Mouse (Mus musculus) stomach, embryonic 16.5 days (tissue): ENCODE measurements at regions not wholly inside any gene's neighbourhood (a gene's known extent, or its start where the extent isn't known, plus 50 kb on each side); places are given as distances from the start of the nearest gene placed in this dataset.

Experiments
- ATAC-seq: fragments of 200-750 bp; cut with Nextera tagmentation; 2 replicates; pipeline ENCODE4 v1.8.0; 2017; ENCODE audit warnings: moderate number of reproducible peaks, moderate TSS enrichment; ENCODE audit not compliant: insufficient read depth, low FRiP score
- H3K27ac ChIP-seq: fragments of 300-500 bp; sonication (generic); 2 replicates; pipeline ENCODE4 v1.5.1; 2014; ENCODE audit warnings: low read length
- H3K27me3 ChIP-seq: fragments of 300-500 bp; sonication (generic); 2 replicates; pipeline ENCODE4 v1.6.1; 2014; ENCODE audit warnings: low read length, control low read depth, mixed read lengths; ENCODE audit not compliant: control insufficient read depth, insufficient read depth
- H3K36me3 ChIP-seq: fragments of 300-500 bp; sonication (generic); 2 replicates; pipeline ENCODE4 v1.6.1; 2014; ENCODE audit warnings: low read length; ENCODE audit not compliant: control insufficient read depth, insufficient read depth
- H3K4me1 ChIP-seq: fragments of 300-500 bp; sonication (generic); 2 replicates; pipeline ENCODE4 v1.6.1; 2014; ENCODE audit warnings: low read length, control low read depth, mixed read lengths; ENCODE audit not compliant: control insufficient read depth, insufficient read depth
- H3K4me2 ChIP-seq: fragments of 300-500 bp; sonication (generic); 2 replicates; pipeline ENCODE4 v1.6.1; 2014; ENCODE audit warnings: low read depth, low read length, mixed read lengths
- H3K4me3 ChIP-seq: fragments of 300-500 bp; sonication (generic); replicated peaks from 2 replicates; pipeline ENCODE4 v1.5.1; 2014; ENCODE audit warnings: mild to moderate bottlenecking, low read length
- H3K9ac ChIP-seq: fragments of 300-500 bp; sonication (generic); 2 replicates; pipeline ENCODE4 v1.6.1; 2014; ENCODE audit warnings: low read length
- H3K9me3 ChIP-seq: fragments of 300-500 bp; sonication (generic); replicated peaks from 2 replicates; pipeline ENCODE4 v1.6.1; 2016; ENCODE audit warnings: low read length, control low read depth; ENCODE audit not compliant: control insufficient read depth
- WGBS: fragments of 180-500 bp; shearing (Covaris S2); extraction: QIAGEN DNeasy Blood & Tissue Kit; methylation state at CpG from one replicate; pipeline ENCODE4 v1.1.7; 2014; 5-methylcytosine and 5-hydroxymethylcytosine counted together

GRCm38 (mm10) chr2:74292641-74293040 is 286.6 kb downstream of the Lnpk start:
- ATAC-seq = no peak
- WGBS = 85% methylated on average over 7 of the region's 7 CpGs
- H3K9me3 ChIP-seq = no peaks in the 10 kb centered on the region

GRCm38 (mm10) chr2:74291416-74292396 is 287.5 kb downstream of the Lnpk start:
- Histone ChIP-seq H3K36me3 (no peaks in the 10 kb centered on the region), H3K4me1 (no peaks in the 10 kb centered on the region), H3K9ac (no peak overlapping the region), H3K4me2 (no peak overlapping the region), H3K27me3 (no peaks in the 10 kb centered on the region), H3K27ac (no peak overlapping the region), H3K4me3 (no peak overlapping the region), H3K9me3 (no peaks in the 10 kb centered on the region)
- 80% methylated on average over 8 of the region's 8 CpGs for WGBS
- ATAC-seq = no peak

More at GRCm38 (mm10) chr2:74292641-74293040, 286.6 kb downstream of the Lnpk start:
- no peak overlapping the region for H3K27ac ChIP-seq
- H3K9ac ChIP-seq = no peak overlapping the region
- no peak overlapping the region for H3K4me2 ChIP-seq
- no peaks in the 10 kb centered on the region for H3K36me3 ChIP-seq
- no peak overlapping the region for H3K4me3 ChIP-seq
- no peaks in the 10 kb centered on the region for H3K4me1 ChIP-seq
- H3K27me3 ChIP-seq = no peaks in the 10 kb centered on the region

- H3K9me3 ChIP-seq = no peaks in the 10 kb centered on the region
- no peak for ATAC-seq
- no peak overlapping the region for H3K9ac ChIP-seq
- no peaks in the 10 kb centered on the region for H3K27me3 ChIP-seq
- H3K4me2 ChIP-seq = no peak overlapping the region
- no peaks in the 10 kb centered on the region for H3K4me1 ChIP-seq
- H3K36me3 ChIP-seq = no peaks in the 10 kb centered on the region
- 92% methylated on average over 4 of the region's 4 CpGs for WGBS
- H3K27ac ChIP-seq = no peak overlapping the region
- H3K4me3 ChIP-seq = no peak overlapping the region
Observed at GRCm38 (mm10) chr2:74285624-74286023, 293.6 kb downstream of the Lnpk start.

- Histone ChIP-seq H3K9ac (no peak overlapping the region), H3K9me3 (no peaks in the 10 kb centered on the region), H3K27me3 (no peaks in the 10 kb centered on the region), H3K36me3 (no peaks in the 10 kb centered on the region), H3K4me2 (no peak overlapping the region), H3K4me1 (no peaks in the 10 kb centered on the region), H3K4me3 (no peak overlapping the region), H3K27ac (no peak overlapping the region)
- WGBS = 76% methylated on average over 6 of the region's 6 CpGs
- ATAC-seq = no peak
Observed at GRCm38 (mm10) chr2:74264963-74265362, 314.3 kb downstream of the Lnpk start.

- Histone ChIP-seq H3K27ac (no peak overlapping the region), H3K4me1 (no peaks in the 10 kb centered on the region), H3K9me3 (no peaks in the 10 kb centered on the region), H3K27me3 (no peaks in the 10 kb centered on the region), H3K36me3 (no peaks in the 10 kb centered on the region), H3K4me2 (no peak overlapping the region), H3K9ac (no peak overlapping the region), H3K4me3 (no peak overlapping the region)
- ATAC-seq = no peak
- 14% methylated on average over 8 of the region's 8 CpGs for WGBS
Observed at GRCm38 (mm10) chr2:74257034-74257781, 322.0 kb downstream of the Lnpk start.

GRCm38 (mm10) chr2:74247521-74247920 is 331.7 kb downstream of the Lnpk start:
- 90% methylated on average over 3 of the region's 3 CpGs for WGBS
- H3K27ac ChIP-seq = no peak overlapping the region
- no peaks in the 10 kb centered on the region for H3K27me3 ChIP-seq
- no peak overlapping the region for H3K4me3 ChIP-seq
- no peaks in the 10 kb centered on the region for H3K36me3 ChIP-seq
- H3K4me2 ChIP-seq = no peak overlapping the region
- H3K9ac ChIP-seq = no peak overlapping the region
- no peak for ATAC-seq
- no peaks in the 10 kb centered on the region; the same call in 1 of the 2 replicates for H3K4me1 ChIP-seq
- no peaks in the 10 kb centered on the region for H3K9me3 ChIP-seq

GRCm38 (mm10) chr2:74246631-74247030 is 332.6 kb downstream of the Lnpk start:
- Histone ChIP-seq H3K9me3 (no peaks in the 10 kb centered on the region), H3K27ac (no peak overlapping the region), H3K9ac (no peak overlapping the region), H3K4me2 (no peak overlapping the region), H3K27me3 (no peaks in the 10 kb centered on the region), H3K36me3 (no peaks in the 10 kb centered on the region), H3K4me1 (no peaks in the 10 kb centered on the region; the same call in 1 of the 2 replicates), H3K4me3 (no peak overlapping the region)
- 85% methylated on average over 4 of the region's 4 CpGs for WGBS
- ATAC-seq = no peak

GRCm38 (mm10) chr2:74244203-74244602 is 333.1 kb upstream of the Atp5g3 start:
- H3K4me1 ChIP-seq = no peaks in the 10 kb centered on the region; the same call in 1 of the 2 replicates
- H3K36me3 ChIP-seq = no peaks in the 10 kb centered on the region
- H3K27me3 ChIP-seq = no peaks in the 10 kb centered on the region
- 72% methylated on average over 6 of the region's 6 CpGs for WGBS
- no peak overlapping the region for H3K4me3 ChIP-seq
- H3K9me3 ChIP-seq = no peaks in the 10 kb centered on the region
- no peak overlapping the region for H3K9ac ChIP-seq
- ATAC-seq = no peak
- H3K27ac ChIP-seq = no peak overlapping the region
- H3K4me2 ChIP-seq = peak overlapping the region; percentile 16; the same call in 1 of the 2 replicates

GRCm38 (mm10) chr2:74243801-74244200 is 332.7 kb upstream of the Atp5g3 start:
- Histone ChIP-seq H3K9me3 (no peaks in the 10 kb centered on the region), H3K4me1 (no peaks in the 10 kb centered on the region; the same call in 1 of the 2 replicates), H3K4me2 (peak overlapping the region; percentile 16; the same call in 1 of the 2 replicates), H3K36me3 (no peaks in the 10 kb centered on the region), H3K4me3 (no peak overlapping the region), H3K27ac (no peak overlapping the region), H3K27me3 (no peaks in the 10 kb centered on the region), H3K9ac (no peak overlapping the region)
- WGBS = 37% methylated on average over 9 of the region's 9 CpGs
- peak; percentile 25; the same call in 1 of the 2 replicates for ATAC-seq
